Mouse (Mus musculus) E14TG2a.4 (cell line): ENCODE measurements at regions not wholly inside any gene's neighbourhood (a gene's known extent, or its start where the extent isn't known, plus 50 kb on each side); places are given as distances from the start of the nearest gene placed in this dataset.

Source experiments
- CTCF ChIP-seq: conservative IDR thresholded peaks from 2 replicates; pipeline ENCODE4 v1.5.1; 2014; ENCODE audit warnings: low read length
- NANOG ChIP-seq: IDR thresholded peaks from 2 replicates; pipeline ENCODE4 v1.6.1; 2014; ENCODE audit warnings: borderline replicate concordance, low read length, mixed read lengths
- POU5F1 ChIP-seq: IDR thresholded peaks from 2 replicates; pipeline ENCODE4 v1.6.1; 2014; ENCODE audit warnings: low read length, borderline replicate concordance

- no peak for TF ChIP-seq CTCF
- TF ChIP-seq NANOG, result no peak
- TF ChIP-seq POU5F1, result no peak
These were observed 304.6 kb upstream of the Pdcd1 start for GRCm38 (mm10) chr1:94356996-94357395.
